Mouse (Mus musculus): ENCODE measurements around the gene Gm49337. TPM values are rescaled to one million over a fixed set of nuclear protein-coding genes. Genes with fewer than 3 reads are reported as not detected.
"Not testable (repeated sequence)": the region's sequence is repeated elsewhere in the genome, so short reads cannot be mapped to it uniquely, and the experiment has no call there.

Gene Gm49337
- total RNA-seq, 2 experiments from 2014 or later = 1.2 TPM; not detected in 1

- DNase-seq = no peak
Measured at GRCm38 (mm10) chr4:116215895-116216605, 42.9 kb downstream of the Gm49337 start.

DNA sequence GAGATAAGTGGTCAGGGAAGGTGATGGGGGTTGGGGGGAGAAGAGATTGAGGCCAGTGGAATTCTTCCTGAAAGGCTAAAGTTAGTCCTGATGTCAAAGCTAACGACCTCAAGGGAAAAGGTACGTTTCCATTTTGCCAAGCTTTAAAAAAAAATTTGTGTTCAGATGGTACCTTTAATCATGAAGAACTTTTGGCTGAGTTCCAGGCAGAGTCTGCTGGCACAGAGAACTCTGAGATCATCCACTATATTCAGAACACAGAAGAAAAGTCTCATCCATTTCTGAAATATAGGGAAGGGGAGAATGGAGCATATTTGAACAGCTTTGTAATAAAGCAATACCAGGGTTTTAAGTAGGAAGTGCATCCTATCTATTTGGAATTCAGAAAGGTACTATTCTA lies 43.9 kb downstream of the Gm49337 start:
- DNase-seq = no peak

- not testable (repeated sequence) for DNase-seq
Measured at GRCm38 (mm10) chr4:116217661-116218060, 44.5 kb downstream of the Gm49337 start.

- no peak for DNase-seq
Measured at GRCm38 (mm10) chr4:116219056-116219455, 45.9 kb downstream of the Gm49337 start.

DNA sequence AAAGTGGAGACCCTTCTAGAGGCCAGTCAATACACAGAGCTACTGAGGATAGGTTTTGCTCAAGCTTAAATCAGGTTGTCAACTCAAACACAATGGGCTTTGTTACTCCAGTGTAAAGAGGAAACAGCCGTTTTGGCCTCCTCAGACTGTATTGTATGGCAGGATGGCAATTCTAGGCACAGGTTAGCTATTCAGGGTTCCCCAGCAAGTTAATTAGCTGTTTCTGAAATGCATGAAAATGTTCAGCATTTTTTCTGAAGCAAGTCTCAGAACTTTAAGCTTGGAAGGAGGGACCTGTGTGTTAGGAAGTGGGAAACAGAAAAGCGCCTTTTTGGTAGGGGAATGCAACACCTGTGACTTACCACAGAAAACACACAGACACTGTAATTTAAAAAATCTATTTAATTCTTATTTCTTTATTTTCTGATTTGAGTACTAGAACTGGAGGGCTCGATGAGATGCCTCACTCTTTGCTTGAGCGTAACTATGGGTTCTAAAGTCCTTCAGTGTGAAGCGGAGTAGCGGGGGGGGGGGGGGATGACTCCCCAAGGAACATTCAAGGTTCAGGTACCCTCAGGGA lies 47.0 kb downstream of the Gm49337 start:
- DNase-seq = no peak

GRCm38 (mm10) chr4:116220780-116221139 lies 47.6 kb downstream of the Gm49337 start:
- no peak for DNase-seq

DNA sequence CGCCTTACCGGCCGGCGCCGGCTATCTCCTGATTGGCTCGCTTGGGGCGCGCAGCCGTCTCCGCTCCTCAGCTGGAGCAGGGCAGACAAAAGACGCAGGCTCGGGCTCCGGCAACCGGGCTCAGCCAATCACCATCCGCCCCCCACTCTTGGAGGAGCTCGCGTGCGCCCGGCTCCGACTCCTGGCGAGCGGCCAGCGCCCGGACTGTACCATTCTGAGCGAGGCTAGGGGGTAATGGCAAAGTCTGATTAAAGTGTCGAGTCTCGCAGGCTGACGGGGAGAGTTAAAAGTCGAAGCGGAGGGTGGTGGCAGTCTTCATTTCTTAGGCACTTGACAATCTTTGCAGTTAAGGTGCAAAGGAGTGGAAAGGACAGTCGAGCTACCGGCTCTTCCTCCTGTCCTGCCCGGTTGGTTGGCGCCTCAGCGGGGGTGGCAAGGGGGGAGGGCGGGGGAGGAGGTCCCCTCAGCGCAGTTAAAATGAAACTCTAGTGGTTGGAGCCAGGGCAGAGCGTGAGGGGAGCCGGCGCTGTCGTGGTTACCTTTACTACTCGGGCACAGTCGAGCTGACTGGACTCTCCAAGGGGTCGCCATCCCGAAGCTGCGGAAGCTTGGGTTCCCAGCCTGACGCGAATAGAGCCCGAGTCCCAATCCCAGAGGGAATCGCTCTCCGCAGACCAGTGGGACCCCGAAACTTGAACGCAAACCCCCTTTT lies 48.1 kb downstream of the Gm49337 start, which contains the start of gene Pik3r3:
Gene Pik3r3, plus strand, starts transcription at position 479 of the 712 bp plus-strand sequence.
- peak; percentile 98 to 99 for DNase-seq

GRCm38 (mm10) chr4:116221996-116222842 lies 49.0 kb downstream of the Gm49337 start:
- peak; percentile 25 to 29 for DNase-seq

- no peak for DNase-seq
Measured at GRCm38 (mm10) chr4:116222843-116223119, 49.6 kb downstream of the Gm49337 start.

GRCm38 (mm10) chr4:116243377-116243776 lies 70.2 kb downstream of the Gm49337 start:
- no peak for DNase-seq

GRCm38 (mm10) chr4:116244240-116244639 lies 71.1 kb downstream of the Gm49337 start:
- no peak for DNase-seq

DNA sequence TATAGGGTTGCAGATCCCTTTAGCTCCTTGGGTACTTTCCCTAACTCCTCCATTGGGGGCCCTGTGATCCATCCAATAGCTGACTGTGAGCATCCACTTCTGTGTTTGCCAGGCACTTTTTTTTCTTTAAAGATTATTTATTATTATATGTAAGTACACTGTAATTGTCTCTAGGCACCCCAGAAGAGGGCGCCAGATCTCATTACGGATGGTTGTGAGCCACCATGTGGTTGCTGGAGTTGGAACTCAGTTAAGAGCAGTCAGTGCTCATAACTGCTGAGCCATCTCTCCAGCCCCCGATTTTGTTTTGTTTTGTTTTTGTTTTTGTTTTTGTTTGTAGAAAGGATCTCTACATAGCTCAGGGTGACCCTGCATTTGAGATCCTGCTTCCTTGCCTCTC lies 72.7 kb downstream of the Gm49337 start:
- not testable (repeated sequence) for DNase-seq

GRCm38 (mm10) chr4:116249986-116250385 lies 76.8 kb downstream of the Gm49337 start:
- no peak for DNase-seq

DNA sequence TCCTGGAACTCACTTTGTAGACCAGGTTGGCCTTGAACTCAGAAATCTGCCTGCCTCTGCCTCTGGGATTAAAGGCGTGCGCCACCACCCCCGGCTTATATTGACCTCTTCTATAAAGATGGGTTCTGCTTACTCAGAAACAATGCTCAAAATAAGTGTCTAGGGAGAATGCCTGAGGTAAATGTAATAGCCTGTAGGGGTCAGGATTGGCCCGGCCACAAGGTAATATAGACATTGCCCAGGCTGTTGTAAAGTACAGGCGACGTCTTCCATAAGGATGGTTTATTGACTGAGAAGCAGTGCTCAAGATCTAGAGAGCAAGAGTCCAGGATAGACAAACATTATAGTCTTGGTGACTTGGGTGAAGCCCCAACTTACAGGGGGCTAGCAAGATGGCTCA lies 95.0 kb downstream of the Gm49337 start:
- DNase-seq = no peak

DNA sequence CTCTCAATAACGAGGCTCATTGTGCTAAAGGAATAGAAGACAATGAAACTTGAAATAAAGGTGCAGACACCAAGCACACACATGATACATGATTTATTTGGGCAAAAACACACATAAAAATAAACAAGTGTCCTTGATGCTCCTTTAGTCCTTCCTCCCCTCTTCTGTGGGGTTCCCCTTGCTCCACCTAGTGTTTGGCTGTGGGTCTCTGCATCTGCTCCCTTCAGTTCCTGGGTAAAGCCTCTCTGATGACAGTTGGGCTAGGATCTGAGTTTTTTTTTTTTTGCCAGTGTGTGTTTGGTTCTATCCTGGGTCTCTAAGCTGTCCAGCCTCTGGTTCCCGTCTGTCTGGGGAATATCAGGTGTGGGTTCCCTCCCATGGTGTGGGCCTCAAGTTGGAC lies 109.0 kb downstream of the Gm49337 start:
- no peak for DNase-seq

DNA sequence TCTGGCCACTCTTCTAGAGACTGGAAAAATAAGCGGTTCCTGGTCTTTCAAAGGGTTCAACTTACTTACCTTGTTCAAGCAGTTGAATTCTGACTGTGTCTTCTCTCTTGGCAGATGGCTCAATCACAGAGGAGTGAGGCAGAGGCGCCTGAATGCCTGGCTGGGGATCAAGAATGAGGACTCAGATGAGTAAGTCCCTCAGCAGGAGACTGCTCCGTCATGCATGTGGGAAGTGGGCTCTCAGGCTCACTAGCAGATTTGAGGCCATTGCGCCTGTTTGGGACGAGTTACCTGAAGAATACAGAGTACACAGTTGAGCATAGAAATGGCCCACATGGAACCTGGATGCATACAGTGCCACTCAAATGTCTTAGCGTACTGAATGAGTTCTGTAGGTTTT lies 118.4 kb downstream of the Gm49337 start:
- peak in 1 of 2 experiments; percentile 14 for DNase-seq

DNA sequence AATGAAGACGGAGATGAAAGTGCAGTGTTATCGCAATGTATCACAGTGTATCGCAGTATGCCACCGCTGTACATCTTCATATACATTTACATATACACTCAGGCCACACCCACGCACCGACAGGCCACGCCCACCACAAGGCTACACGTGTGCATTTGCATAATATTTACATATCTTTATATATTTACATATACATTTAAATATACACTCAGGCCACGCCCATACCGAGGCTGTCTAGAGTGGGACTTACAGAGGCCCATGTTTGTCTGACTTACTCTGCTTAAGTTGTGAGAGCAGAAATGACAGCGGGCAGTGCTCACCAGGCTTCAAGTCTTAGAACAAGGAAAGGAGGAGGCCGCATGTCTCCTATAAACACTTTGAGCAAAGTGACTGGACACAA lies 120.1 kb downstream of the Gm49337 start:
- no peak for DNase-seq

DNA sequence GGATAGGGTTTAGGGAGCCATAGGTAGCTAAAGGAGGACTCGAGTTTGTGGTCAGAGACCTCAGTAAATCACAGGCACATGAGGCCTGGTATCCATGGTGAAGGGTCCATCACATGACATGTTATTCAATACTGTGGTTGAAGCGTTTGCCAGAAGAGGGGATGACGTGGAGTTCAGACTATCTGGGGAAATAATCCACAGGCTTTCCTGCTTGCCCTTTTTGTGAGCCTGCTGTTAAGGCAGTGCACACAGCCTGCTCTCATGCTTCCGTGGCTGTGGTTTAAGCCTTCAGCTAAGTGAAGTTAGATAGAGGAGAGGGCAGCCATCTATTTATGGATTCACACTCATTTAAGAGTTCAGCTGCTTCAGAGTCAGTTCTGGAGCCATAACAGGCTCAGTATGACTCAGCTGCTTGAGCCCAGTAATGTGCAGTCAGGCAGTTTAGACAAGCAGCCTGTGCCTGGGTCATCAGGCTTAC lies 127.7 kb downstream of the Gm49337 start:
- DNase-seq = peak in 1 of 2 experiments; percentile 8

DNA sequence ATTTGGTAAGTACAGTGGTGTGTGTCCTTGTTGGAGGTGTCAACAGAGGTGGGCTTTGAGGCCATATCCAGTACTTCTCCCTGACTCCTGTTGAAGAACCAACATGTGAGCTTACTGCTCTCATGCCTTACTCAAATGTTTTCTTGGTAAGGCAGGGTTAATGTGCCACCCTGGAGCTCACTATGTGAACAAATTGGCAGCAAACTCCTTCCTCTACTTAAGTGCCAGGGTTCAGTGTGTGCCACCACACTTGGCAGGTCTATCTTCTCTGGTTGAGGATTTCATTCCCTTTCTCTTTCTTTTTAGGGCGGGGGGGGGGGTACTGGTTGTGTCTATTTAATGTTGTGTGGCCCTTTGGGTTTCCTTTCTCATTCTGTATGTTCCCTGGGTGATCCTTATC lies 131.4 kb downstream of the Gm49337 start:
- no peak for DNase-seq

- no peak for DNase-seq
Measured at GRCm38 (mm10) chr4:116317575-116317974, 144.4 kb downstream of the Gm49337 start.

DNA sequence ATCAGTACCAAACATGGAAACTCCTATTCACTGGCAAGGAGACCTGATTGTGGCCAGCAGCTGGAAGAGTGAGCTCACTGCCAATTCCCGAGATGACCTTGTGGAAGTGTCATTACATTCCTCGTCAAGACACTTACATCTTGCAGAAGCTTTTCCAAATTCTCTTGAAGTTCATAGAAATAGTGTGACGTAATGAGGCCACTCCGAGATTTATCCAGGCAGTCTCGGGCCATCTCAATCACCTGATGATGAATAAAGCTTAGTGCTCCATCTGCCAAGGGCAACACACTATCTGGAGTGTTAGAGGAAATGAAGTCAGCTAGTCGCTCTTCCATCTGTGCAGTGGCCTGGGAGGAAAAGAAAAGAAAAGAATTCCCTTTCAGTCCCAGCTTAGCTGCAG lies 148.9 kb downstream of the Gm49337 start:
- DNase-seq = no peak

DNA sequence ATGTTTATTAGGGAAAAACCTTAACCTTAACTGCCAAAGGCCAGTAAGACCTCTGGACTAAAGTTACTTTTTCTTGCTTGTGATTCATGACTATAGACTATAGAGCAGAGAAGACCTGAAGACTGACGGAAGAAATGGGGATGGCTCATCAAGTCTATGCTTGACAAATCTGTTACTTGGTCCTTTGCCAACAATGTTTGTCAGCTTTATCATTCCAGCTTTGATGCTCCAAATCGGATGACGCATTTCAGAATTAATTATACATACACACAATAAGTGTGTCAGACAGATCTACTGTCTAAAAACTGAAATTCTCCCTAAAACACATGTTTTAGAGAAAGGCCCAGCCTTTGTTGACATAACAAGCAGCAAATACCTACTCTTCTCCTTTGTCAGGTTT lies 156.1 kb downstream of the Gm49337 start:
- DNase-seq = no peak

DNA sequence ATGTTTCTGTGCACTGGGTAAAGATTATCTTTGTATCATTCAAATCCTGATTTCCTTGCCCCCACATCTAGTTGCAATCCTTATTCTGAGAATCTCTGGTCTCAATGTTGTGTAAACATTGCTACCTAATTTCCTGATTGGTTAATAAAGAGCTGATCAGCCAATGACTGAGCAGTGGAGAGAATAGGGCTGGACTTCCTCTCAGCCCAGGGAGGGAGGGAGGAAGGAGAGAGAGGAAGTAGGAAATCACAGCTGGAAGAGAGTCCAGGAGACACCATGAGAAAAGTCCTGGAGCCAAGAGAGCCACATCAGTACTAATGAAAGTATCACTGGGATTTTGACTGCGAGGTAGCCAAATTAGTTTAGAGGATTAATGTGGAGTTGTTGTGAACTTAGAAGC lies 163.1 kb downstream of the Gm49337 start:
- no peak for DNase-seq

Data from layer of hippocampus, postnatal 36 days (tissue).